In genomic region chr3:119784366-119784765, GRCm38 (mm10) we compare ENCODE assay signal across 7 mouse cellular contexts. TPM values are rescaled to one million over a fixed set of nuclear protein-coding genes. Genes with fewer than 3 reads are reported as not detected.
DNase-seq lines count a peak whose midpoint lies in the region; ATAC-seq lines count a peak whose summit lies in the region.

TSS of gene Ptbp2 (minus strand) at chr3:119784466.

- H3K4me2 ChIP-seq in liver, embryonic 11.5 days: peak within 1 kb of the TSS; percentile 81
- peak within 1 kb of the TSS; percentile 45 for H3K4me2 ChIP-seq in stomach, embryonic 16.5 days (ENCODE audit: low read depth, low read length)

- H3K9ac ChIP-seq in liver, embryonic 11.5 days (ENCODE audit: low read depth, low read length): peak within 1 kb of the TSS; percentile 91
- peak within 1 kb of the TSS; percentile 97 for H3K9ac ChIP-seq in stomach, embryonic 16.5 days (ENCODE audit: low read length)

- ATAC-seq in liver, embryonic 11.5 days (replicated peaks; ENCODE audit: low FRiP score): no peak
- no peak for ATAC-seq in stomach, embryonic 16.5 days (ENCODE audit: insufficient read depth, low FRiP score)

- no peak for DNase-seq in thymus, postnatal 0 days (ENCODE audit: low spot score)
- no peak for DNase-seq in thymus, postnatal 10 days (ENCODE audit: low spot score in 2 of 2)
- no peak for DNase-seq in forebrain, embryonic 10.5 days (ENCODE audit: extremely low spot score, low spot score)
- DNase-seq in heart, postnatal 4 days: no peak
- DNase-seq in liver, embryonic 11.5 days (ENCODE audit: low spot score): no peak
- no peak for DNase-seq in urinary bladder, postnatal 4 days (ENCODE audit: low spot score in 2 of 2)

- no peaks in the 10 kb centered on the region for H3K9me3 ChIP-seq in forebrain, embryonic 10.5 days
- H3K9me3 ChIP-seq in liver, embryonic 11.5 days (ENCODE audit: control insufficient read depth, low read length): no peaks in the 10 kb centered on the region
- no peaks in the 10 kb centered on the region for H3K9me3 ChIP-seq in stomach, embryonic 16.5 days (replicated peaks; ENCODE audit: control insufficient read depth, low read length)

- peaks cover 14% of the 10 kb centered on the region for H3K36me3 ChIP-seq in forebrain, embryonic 10.5 days (replicated peaks)
- no peaks in the 10 kb centered on the region for H3K36me3 ChIP-seq in liver, embryonic 11.5 days (ENCODE audit: control insufficient read depth, insufficient read depth, low read length)
- H3K36me3 ChIP-seq in stomach, embryonic 16.5 days (ENCODE audit: control insufficient read depth, insufficient read depth, low read length): no peaks in the 10 kb centered on the region

- 91% methylated on average over 4 of the region's 4 CpGs for WGBS in forebrain, embryonic 10.5 days
- WGBS in liver, embryonic 11.5 days: 83% methylated on average over 4 of the region's 4 CpGs
- 81% methylated on average over 4 of the region's 4 CpGs for WGBS in stomach, embryonic 16.5 days

- no peaks in the 10 kb centered on the region for H3K27me3 ChIP-seq in forebrain, embryonic 10.5 days (ENCODE audit: poor library complexity, severe bottlenecking)
- no peaks in the 10 kb centered on the region for H3K27me3 ChIP-seq in liver, embryonic 11.5 days (replicated peaks; ENCODE audit: control insufficient read depth, insufficient read depth, low read length)
- no peaks in the 10 kb centered on the region for H3K27me3 ChIP-seq in stomach, embryonic 16.5 days (ENCODE audit: control insufficient read depth, insufficient read depth, low read length)

- H3K4me3 ChIP-seq in forebrain, embryonic 10.5 days: peak within 1 kb of the TSS; percentile 96
- peak within 1 kb of the TSS; percentile 76 for H3K4me3 ChIP-seq in liver, embryonic 11.5 days (ENCODE audit: low read depth, low read length)
- peak within 1 kb of the TSS; percentile 60 for H3K4me3 ChIP-seq in stomach, embryonic 16.5 days (replicated peaks; ENCODE audit: low read length)

- peaks cover 27% of the 10 kb centered on the region for H3K4me1 ChIP-seq in forebrain, embryonic 10.5 days
- H3K4me1 ChIP-seq in liver, embryonic 11.5 days (replicated peaks; ENCODE audit: control insufficient read depth, insufficient read depth, low read length): peaks cover 4% of the 10 kb centered on the region
- peaks cover 4% of the 10 kb centered on the region for H3K4me1 ChIP-seq in stomach, embryonic 16.5 days (ENCODE audit: control insufficient read depth, insufficient read depth, low read length)

- H3K27ac ChIP-seq in forebrain, embryonic 10.5 days: peak within 1 kb of the TSS; percentile 100
- H3K27ac ChIP-seq in liver, embryonic 11.5 days (ENCODE audit: low read depth, low read length): peak within 1 kb of the TSS; percentile 90
- H3K27ac ChIP-seq in stomach, embryonic 16.5 days (ENCODE audit: low read length): peak within 1 kb of the TSS; percentile 96

RNA-seq across cellular contexts. Expression of gene Ptbp2, which starts in this region (rescaled TPM):
- polyA plus RNA-seq in thymus, postnatal 0 days (2015; fragmentation: Nextera tagmentation; extraction: Ambion mirVana): 32.9 and 39.6 TPM in 2 replicates
- 232 and 240 TPM in 2 replicates for polyA plus RNA-seq in forebrain, embryonic 10.5 days (2016; fragmentation: Nextera tagmentation; extraction: Ambion mirVana)
- total RNA-seq in heart, postnatal 4 days (2021): 10 to 100 TPM; 64.2 to 67.7 TPM
- 33.2 and 38.6 TPM in 2 replicates for polyA plus RNA-seq in liver, embryonic 11.5 days (2014; fragmentation: Nextera tagmentation; extraction: Ambion mirVana)
- polyA plus RNA-seq in stomach, embryonic 16.5 days (2015; fragmentation: Nextera tagmentation; extraction: Ambion mirVana): 45.4 and 49.3 TPM in 2 replicates
